Mouse (Mus musculus): ENCODE data around the gene Olfr806.

Gene Olfr806

DNA sequence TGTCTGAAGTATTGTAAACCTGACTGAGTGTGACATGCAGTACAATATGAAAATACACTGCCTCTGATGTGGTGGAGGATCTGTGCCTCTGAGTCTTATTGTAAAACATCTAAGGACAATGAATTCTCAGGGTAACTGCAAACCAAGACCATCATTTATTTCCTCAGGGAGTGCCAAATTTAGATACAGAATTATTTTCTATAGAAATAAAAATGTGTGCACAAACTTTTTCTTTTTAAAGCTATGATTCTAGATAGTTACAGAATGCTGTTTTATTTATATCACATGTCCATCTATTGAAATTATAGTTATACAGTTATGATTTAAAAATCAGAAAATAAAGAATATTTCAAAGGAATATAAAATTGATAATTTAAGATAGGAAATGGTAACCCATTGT lies at the start of gene Olfr806:
TSS of gene Olfr806 (minus strand) at position 101 of the 400 bp plus-strand sequence.
- DNase-seq (ENCODE audit: low spot score in 2 of 2): no peak

DNA sequence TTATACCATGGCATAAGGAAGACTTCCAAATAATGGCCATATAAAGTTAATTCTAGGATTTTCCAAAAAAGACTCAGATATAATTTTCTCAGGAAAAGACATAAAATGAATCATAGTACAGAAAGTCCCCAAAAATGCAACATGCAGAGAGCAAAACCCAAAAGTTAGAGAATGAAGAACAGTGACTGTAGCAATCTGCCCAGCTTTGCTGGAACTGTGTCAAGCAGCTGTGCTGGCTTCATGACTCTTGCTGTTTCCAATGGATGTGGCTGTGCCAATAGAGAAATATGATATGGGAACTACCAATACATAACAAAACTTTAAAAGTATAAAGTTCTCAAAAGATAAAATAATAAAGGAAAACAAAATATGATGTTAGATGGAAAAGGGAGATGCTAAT lies 36.4 kb upstream of the Olfr806 start:
- no peak for DNase-seq (ENCODE audit: low spot score in 2 of 2)

DNA sequence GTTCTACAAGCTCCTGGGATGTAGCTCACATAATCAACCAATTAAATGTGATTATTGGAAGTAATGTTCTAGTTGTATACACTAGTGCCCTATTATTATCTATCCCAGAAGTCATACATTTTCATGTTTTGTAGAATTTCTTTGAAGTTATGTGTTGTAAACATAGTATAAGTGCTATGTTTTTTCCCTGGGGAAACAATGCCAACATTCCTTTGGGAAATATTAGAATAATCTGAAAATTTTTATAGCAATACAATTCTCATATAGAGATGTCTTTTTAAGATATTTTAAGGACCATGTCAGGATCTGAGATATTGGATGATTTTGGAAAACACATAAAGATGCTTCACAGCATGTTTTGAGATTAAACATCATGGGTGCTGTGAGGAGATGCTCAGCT lies 32.6 kb upstream of the Olfr806 start, which contains the start of gene Olfr809:
TSS of gene Olfr809 (plus strand) at position 301 of the 400 bp plus-strand sequence.
- DNase-seq (ENCODE audit: low spot score in 2 of 2): no peak

DNA sequence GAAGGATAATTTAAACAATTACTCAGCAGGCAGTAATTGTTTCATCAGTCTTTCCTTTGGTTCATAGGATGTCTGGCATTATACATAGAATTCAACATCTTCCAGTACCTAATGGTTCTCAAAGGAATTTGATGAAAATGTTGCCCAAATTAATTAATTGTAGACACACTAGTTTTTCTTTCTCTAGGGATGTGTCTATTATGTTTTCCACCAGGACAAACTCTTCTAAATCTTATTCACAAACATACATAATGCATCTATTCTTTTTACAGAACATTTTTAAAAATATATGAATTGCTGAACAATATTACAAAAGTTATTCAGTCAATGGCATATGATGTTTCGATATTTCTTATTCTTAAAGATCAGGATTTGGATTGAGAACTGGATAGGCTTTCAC lies 23.5 kb upstream of the Olfr806 start, which contains the start of gene Olfr808:
TSS of gene Olfr808 (plus strand) at position 301 of the 400 bp plus-strand sequence.
- no peak for DNase-seq (ENCODE audit: low spot score in 2 of 2)

DNA sequence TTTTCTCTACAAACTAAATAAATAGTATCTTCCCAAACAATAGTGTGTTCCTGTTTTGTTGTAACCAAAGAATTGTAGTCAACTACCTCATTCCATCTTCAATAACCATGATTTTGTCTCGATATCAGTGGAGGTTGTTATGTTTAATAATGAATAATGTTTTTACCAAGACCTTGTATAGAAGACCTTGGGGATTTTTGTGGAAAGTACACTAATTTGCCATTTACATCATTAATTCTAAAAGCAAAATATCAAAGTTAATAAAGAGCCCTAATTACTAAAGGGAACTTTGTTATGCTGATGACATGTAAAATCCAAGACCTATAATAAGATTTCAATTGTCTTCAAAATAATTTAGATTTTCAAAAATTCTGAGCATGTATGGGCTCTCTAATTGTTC lies 16.0 kb upstream of the Olfr806 start, which contains the start of gene Olfr807:
TSS of gene Olfr807 (minus strand) at position 101 of the 400 bp plus-strand sequence.
- DNase-seq (ENCODE audit: low spot score in 2 of 2): no peak

DNA sequence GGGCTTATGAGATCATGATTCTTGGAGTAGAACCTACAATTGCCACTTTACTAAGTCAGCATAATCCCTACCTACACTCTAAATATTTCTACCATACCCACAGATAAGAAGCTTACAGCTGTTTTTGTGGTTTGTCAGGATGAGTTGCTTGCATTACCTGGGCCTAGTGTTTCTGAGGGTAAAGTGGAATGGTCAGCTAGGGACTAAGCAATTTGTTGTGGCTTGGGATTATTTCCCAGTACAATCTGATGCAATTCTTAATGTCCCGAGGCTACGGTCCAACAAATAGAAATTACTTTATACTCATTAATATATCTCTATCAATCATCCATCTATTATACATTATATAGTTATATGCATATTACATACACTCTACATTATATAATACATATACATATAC lies 12.4 kb downstream of the Olfr806 start, which contains the start of gene Olfr805:
TSS of gene Olfr805 (minus strand) at position 101 of the 400 bp plus-strand sequence.
- no peak for DNase-seq (ENCODE audit: low spot score in 2 of 2)

DNA sequence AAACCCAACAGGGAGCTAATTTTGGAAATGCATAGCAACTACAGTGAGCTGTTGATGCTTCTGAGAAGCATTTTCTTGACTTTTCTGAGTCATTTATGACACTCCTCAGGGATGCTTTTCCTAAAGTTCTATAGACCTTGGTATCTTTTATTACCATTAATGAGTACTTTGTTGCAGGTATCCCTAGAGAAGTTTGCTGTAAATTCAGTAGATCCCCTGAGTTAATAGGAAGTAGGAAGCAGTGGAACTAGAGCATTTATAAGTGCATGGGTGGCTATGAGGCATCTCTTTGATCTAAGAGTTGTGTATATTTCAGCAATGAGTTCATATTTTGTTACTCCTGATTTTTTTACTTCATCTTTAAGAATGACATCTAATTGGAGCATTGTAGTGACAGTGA lies 38.8 kb downstream of the Olfr806 start, which contains the start of gene Olfr804:
TSS of gene Olfr804 (plus strand) at position 301 of the 400 bp plus-strand sequence.
- DNase-seq (ENCODE audit: low spot score in 2 of 2): no peak

DNA sequence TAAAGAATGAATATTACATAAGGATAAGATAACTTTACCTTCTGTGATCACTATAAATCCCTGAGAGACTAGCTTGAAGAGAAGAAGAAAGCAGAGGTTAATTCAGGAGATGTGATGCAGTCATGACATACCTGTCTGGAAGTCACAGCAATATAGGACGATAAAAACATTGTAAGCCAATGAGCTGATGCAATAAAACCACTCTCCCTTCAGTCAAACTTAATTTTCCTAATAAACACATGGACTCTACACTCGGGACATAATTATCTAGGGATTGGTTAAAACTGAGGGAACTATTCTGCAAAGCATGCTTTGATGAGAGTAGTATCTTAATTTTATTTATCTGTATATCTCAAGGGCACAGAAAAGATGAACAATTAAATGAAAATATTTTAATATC lies 47.5 kb downstream of the Olfr806 start, which contains the start of gene Olfr803:
TSS of gene Olfr803 (minus strand) at position 101 of the 400 bp plus-strand sequence.
- no peak for DNase-seq (ENCODE audit: low spot score in 2 of 2)

DNA sequence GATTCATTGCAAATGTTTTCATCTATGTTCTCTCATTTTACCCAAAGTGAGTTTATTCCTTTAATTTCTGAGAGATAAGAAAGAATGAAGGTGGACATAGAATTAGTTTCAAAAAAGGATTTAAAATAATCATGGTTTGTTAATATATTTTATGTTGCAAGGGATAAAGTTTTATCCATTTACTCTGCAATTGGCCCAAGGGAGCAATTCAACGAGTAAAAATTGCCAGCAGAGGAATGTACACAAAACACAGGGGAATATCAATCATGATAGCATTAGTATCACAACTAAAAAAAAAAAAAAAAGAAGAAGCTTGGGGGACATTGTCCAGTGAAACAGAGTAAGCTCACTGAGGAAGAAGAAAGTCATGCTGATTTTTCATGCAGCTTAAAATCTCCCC lies 53.7 kb downstream of the Olfr806 start, which contains the start of gene Olfr802:
TSS of gene Olfr802 (minus strand) at position 101 of the 400 bp plus-strand sequence.
- DNase-seq (ENCODE audit: low spot score in 2 of 2): no peak
